Mouse (Mus musculus): ENCODE data around the gene Dnah2.
"Not testable (repeated sequence)": the region's sequence is repeated elsewhere in the genome, so short reads cannot be mapped to it uniquely, and the experiment has no call there.

Gene Dnah2

GRCm38 (mm10) chr11:69530281-69530680 lies 18.6 kb downstream of the Dnah2 start:
- in situ Hi-C loops (cut with MboI, MseI): not testable (repeated sequence)

- in situ Hi-C loops (cut with MboI, MseI): loop anchor here (5.0 kb wide), 1 partner anchor 41 kb away; no protein-coding TSS in a partner anchor
These were observed 20.9 kb downstream of the Dnah2 start for GRCm38 (mm10) chr11:69528031-69528390.

GRCm38 (mm10) chr11:69527098-69528030 lies 21.5 kb downstream of the Dnah2 start:
- in situ Hi-C loops (cut with MboI, MseI): loop anchor here (5.0 kb wide), 1 partner anchor 40 kb away; no protein-coding TSS in a partner anchor

- in situ Hi-C loops (cut with MboI, MseI): loop anchor here (5.0 kb wide), 1 partner anchor 39 kb away; no protein-coding TSS in a partner anchor
These were observed 22.3 kb downstream of the Dnah2 start for GRCm38 (mm10) chr11:69526631-69527030.

- in situ Hi-C loops (cut with MboI, MseI): loop anchor here (5.0 kb wide), 1 partner anchor 38 kb away; no protein-coding TSS in a partner anchor
These were observed 23.2 kb downstream of the Dnah2 start for GRCm38 (mm10) chr11:69525661-69526060.

- in situ Hi-C loops (cut with MboI, MseI): no loop called here
These were observed 25.3 kb downstream of the Dnah2 start for GRCm38 (mm10) chr11:69523651-69524050.

- in situ Hi-C loops (cut with MboI, MseI): no loop called here
These were observed 27.3 kb downstream of the Dnah2 start for GRCm38 (mm10) chr11:69521526-69522149.

- in situ Hi-C loops (cut with MboI, MseI): loop anchor here (5.0 kb wide), 1 partner anchor 118 kb away; no protein-coding TSS in a partner anchor
These were observed 28.9 kb downstream of the Dnah2 start for GRCm38 (mm10) chr11:69519976-69520375.

- in situ Hi-C loops (cut with MboI, MseI): loop anchor here (5.0 kb wide), 1 partner anchor 114 kb away; no protein-coding TSS in a partner anchor
These were observed 32.2 kb downstream of the Dnah2 start for GRCm38 (mm10) chr11:69516661-69517060.

- in situ Hi-C loops (cut with MboI, MseI): loop anchor here (5.0 kb wide), 1 partner anchor 114 kb away; no protein-coding TSS in a partner anchor
These were observed 32.7 kb downstream of the Dnah2 start for GRCm38 (mm10) chr11:69516151-69516640.

- in situ Hi-C loops (cut with MboI, MseI): loop anchor here (5.0 kb wide), 1 partner anchor 257 kb away; no protein-coding TSS in a partner anchor
These were observed 35.1 kb downstream of the Dnah2 start for GRCm38 (mm10) chr11:69513840-69514239.

GRCm38 (mm10) chr11:69510796-69511496 lies 38.0 kb downstream of the Dnah2 start:
- in situ Hi-C loops (cut with MboI, MseI): loop anchor here (5.0 kb wide), 1 partner anchor 254 kb away; no protein-coding TSS in a partner anchor

- in situ Hi-C loops (cut with MboI, MseI): no loop called here
These were observed 45.0 kb downstream of the Dnah2 start for GRCm38 (mm10) chr11:69503863-69504280.

- in situ Hi-C loops (cut with MboI, MseI): no loop called here
These were observed 47.4 kb downstream of the Dnah2 start for GRCm38 (mm10) chr11:69501555-69501954.

GRCm38 (mm10) chr11:69499140-69499539 lies 49.8 kb downstream of the Dnah2 start:
- in situ Hi-C loops (cut with MboI, MseI): no loop called here

GRCm38 (mm10) chr11:69491711-69492110 lies 57.2 kb downstream of the Dnah2 start:
- in situ Hi-C loops (cut with MboI, MseI): no loop called here

GRCm38 (mm10) chr11:69490898-69491297 lies 58.0 kb downstream of the Dnah2 start:
- in situ Hi-C loops (cut with MboI, MseI): no loop called here

- in situ Hi-C loops (cut with MboI, MseI): loop anchor here (5.0 kb wide), 1 partner anchor 40 kb away; no protein-coding TSS in a partner anchor
These were observed 61.4 kb downstream of the Dnah2 start for GRCm38 (mm10) chr11:69487474-69487873.

GRCm38 (mm10) chr11:69477645-69478044 lies 71.3 kb downstream of the Dnah2 start:
- in situ Hi-C loops (cut with MboI, MseI): no loop called here

- in situ Hi-C loops (cut with MboI, MseI): no loop called here
These were observed 72.1 kb downstream of the Dnah2 start for GRCm38 (mm10) chr11:69476802-69477201.

- in situ Hi-C loops (cut with MboI, MseI): no loop called here
These were observed 74.2 kb downstream of the Dnah2 start for GRCm38 (mm10) chr11:69474737-69475136.

All from regulatory T cell (primary cell).